Mouse (Mus musculus) liver, adult 2 months (tissue): ENCODE results near the gene Esyt2. TPM values are rescaled to one million over a fixed set of nuclear protein-coding genes. Genes with fewer than 3 reads are reported as not detected.

Experiments
- DNase-seq: peaks from one replicate; pipeline ENCODE4 v3.0.0-alpha.2; 2011; ENCODE audit warnings: low read depth, low spot score; ENCODE audit errors: extremely low read depth
- H3K27ac ChIP-seq: fragments of 200-500 bp; replicated peaks from 2 replicates; pipeline ENCODE4 v1.5.1; 2012; ENCODE audit warnings: low read depth, mild to moderate bottlenecking, control low read depth, inconsistent platforms, low read length; ENCODE audit not compliant: insufficient read depth
- H3K27me3 ChIP-seq: fragments of 200-500 bp; 2 replicates; pipeline ENCODE4 v1.6.1; 2012; ENCODE audit warnings: mild to moderate bottlenecking, moderate library complexity, low read length, inconsistent platforms; ENCODE audit not compliant: control insufficient read depth, insufficient read depth
- H3K36me3 ChIP-seq: fragments of 200-500 bp; 2 replicates; pipeline ENCODE4 v1.6.1; 2012; ENCODE audit warnings: low read length, inconsistent platforms; ENCODE audit not compliant: control insufficient read depth, insufficient read depth
- H3K4me1 ChIP-seq: fragments of 200-500 bp; 2 replicates; pipeline ENCODE4 v1.6.1; 2011; ENCODE audit warnings: low read length; ENCODE audit not compliant: control insufficient read depth, insufficient read depth
- H3K4me3 ChIP-seq: fragments of 200-500 bp; 2 replicates; pipeline ENCODE4 v1.5.1; 2011; ENCODE audit warnings: low read depth, mild to moderate bottlenecking, control low read depth, low read length, moderate library complexity; ENCODE audit not compliant: insufficient read depth
- H3K79me2 ChIP-seq: fragments of 200-500 bp; 2 replicates; pipeline ENCODE4 v1.6.1; 2012; ENCODE audit warnings: inconsistent platforms, mild to moderate bottlenecking, low read length, moderate library complexity; ENCODE audit not compliant: control insufficient read depth, insufficient read depth
- H3K9ac ChIP-seq: fragments of 200-500 bp; 2 replicates; pipeline ENCODE4 v1.6.1; 2012; ENCODE audit warnings: low read depth, mild to moderate bottlenecking, control low read depth, inconsistent platforms, low read length
- CTCF ChIP-seq: fragments of 200-500 bp; IDR thresholded peaks from 2 replicates; pipeline ENCODE4 v1.5.1; 2011; ENCODE audit warnings: low read depth, low read length, control low read depth
- POLR2A ChIP-seq: fragments of 200-500 bp; IDR thresholded peaks from 2 replicates; pipeline ENCODE4 v1.6.1; 2011; ENCODE audit warnings: low read length, control low read depth; ENCODE audit not compliant: insufficient read depth; ENCODE audit errors: extremely low read depth
- WGBS: fragments of 180-500 bp; shearing (Covaris S2); methylation state at CpG from one replicate; pipeline ENCODE4 v1.1.7; 2018; 5-methylcytosine and 5-hydroxymethylcytosine counted together
- polyA plus RNA-seq: library from polyadenylated mRNA; depleted of rRNA; stranded (reverse); fragments of >200 nt; gene quantifications from 2 replicates; pipeline ENCODE4 v1.2.3, GENCODE M21; 2012
- total RNA-seq: library from RNA; depleted of rRNA; stranded (reverse); fragments of >200 nt; gene quantifications from 2 replicates; pipeline ENCODE4 v1.2.3, GENCODE M21; 2014

Esyt2 gene
- total and polyA plus RNA-seq, 2 experiments = 2.4 to 27.7 TPM

DNA sequence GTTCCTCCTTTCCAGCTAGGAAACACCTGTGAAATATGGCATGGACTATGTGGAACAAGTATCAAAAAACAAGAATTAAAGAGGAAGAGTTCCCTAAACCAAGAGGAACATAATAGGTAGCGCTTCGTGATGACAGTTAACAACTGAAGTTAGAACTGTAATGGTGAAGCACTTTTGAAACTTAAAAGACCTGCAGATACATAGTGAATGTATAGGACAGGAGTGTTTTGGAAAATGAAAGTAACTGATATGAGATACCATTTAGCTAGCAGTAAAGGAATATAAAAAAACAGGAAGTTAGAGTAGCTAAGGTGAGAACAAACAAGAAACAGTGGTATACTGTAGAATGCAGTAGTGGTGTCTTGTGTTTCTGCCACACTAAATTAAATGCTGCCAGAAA is 1.9 kb downstream of the Esyt2 start:
- DNase-seq = no peak
- WGBS = 79% methylated on average over 2 of the region's 2 CpGs
- no peak overlapping the region for H3K4me3 ChIP-seq
- H3K4me1 ChIP-seq = no peaks in the 10 kb centered on the region; the same call in 1 of the 2 replicates
- peaks cover 15% of the 10 kb centered on the region; the same call in 1 of the 2 replicates for H3K79me2 ChIP-seq
- no peak overlapping the region for H3K9ac ChIP-seq
- no peak overlapping the region for H3K27ac ChIP-seq
- no peaks in the 10 kb centered on the region for H3K27me3 ChIP-seq
- no peaks in the 10 kb centered on the region for H3K36me3 ChIP-seq
- TF ChIP-seq POLR2A (no peak), CTCF (no peak)

- Histone ChIP-seq H3K4me3 (no peak overlapping the region), H3K4me1 (no peaks in the 10 kb centered on the region; the same call in 1 of the 2 replicates), H3K36me3 (no peaks in the 10 kb centered on the region), H3K27me3 (no peaks in the 10 kb centered on the region), H3K27ac (no peak overlapping the region), H3K79me2 (peaks cover 18% of the 10 kb centered on the region; the same call in 1 of the 2 replicates), H3K9ac (no peak overlapping the region)
- WGBS = 45% methylated on average over 2 of the region's 2 CpGs
- no peak for DNase-seq
- TF ChIP-seq POLR2A = no peak
- no peak for TF ChIP-seq CTCF
These were observed 2.5 kb downstream of the Esyt2 start for GRCm38 (mm10) chr12:116283511-116283910.

DNA sequence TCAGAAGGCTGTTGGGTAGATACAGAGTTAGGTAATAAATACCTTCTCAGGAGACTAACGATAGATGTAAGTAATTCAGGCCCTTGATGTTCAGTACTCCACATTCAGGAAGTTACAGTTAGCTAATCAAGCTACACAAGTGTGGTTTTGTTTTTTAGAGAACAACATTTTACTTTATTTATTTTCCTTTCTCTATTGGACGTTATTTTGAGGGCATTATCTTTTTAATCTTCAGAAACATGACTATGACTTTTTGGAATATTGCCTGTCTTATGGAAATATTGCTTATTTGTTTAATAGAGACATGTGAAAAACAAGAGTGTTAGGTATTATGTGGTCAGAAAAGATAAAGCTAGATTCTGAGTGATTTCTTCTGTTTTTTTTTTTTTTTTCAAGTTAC is 12.2 kb downstream of the Esyt2 start:
- TF ChIP-seq POLR2A (no peak), CTCF (no peak)
- 56% methylated on average over 2 of the region's 2 CpGs for WGBS
- no peaks in the 10 kb centered on the region; the same call in 1 of the 2 replicates for H3K4me1 ChIP-seq
- peaks cover 18% of the 10 kb centered on the region; the same call in 1 of the 2 replicates for H3K79me2 ChIP-seq
- no peak overlapping the region for H3K9ac ChIP-seq
- no peak overlapping the region for H3K27ac ChIP-seq
- no peak overlapping the region for H3K4me3 ChIP-seq
- H3K27me3 ChIP-seq = no peaks in the 10 kb centered on the region
- DNase-seq = no peak
- H3K36me3 ChIP-seq = no peaks in the 10 kb centered on the region

- no peak for DNase-seq
- Histone ChIP-seq H3K36me3 (no peaks in the 10 kb centered on the region), H3K79me2 (peaks cover 15% of the 10 kb centered on the region; the same call in 1 of the 2 replicates), H3K27me3 (no peaks in the 10 kb centered on the region), H3K4me1 (no peaks in the 10 kb centered on the region; the same call in 1 of the 2 replicates), H3K27ac (no peak overlapping the region), H3K9ac (no peak overlapping the region), H3K4me3 (no peak overlapping the region)
- TF ChIP-seq CTCF = no peak
- 73% methylated on average over 4 of the region's 4 CpGs for WGBS
These were observed 12.8 kb downstream of the Esyt2 start for GRCm38 (mm10) chr12:116293599-116294292.

DNA sequence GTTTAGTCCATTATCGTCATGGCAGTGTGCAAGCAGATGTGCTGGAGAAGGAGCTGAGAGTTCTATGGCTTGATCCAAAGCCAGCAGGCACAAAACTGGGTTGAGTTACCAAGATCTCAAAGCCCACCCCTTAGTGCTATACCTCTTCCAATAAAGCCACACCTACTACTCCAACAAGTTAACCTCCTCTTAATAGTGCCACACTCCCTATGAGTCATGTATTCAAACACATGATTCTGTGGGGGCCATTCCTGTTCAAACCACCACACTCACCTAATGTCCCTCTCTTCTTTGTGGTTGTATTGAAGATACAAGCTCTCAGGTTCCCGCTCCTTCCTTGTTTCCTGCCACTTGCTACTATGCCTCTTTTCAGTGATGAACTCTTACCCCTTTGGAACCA is 18.9 kb downstream of the Esyt2 start:
- Histone ChIP-seq H3K27me3 (no peaks in the 10 kb centered on the region), H3K4me1 (no peaks in the 10 kb centered on the region; the same call in 1 of the 2 replicates), H3K9ac (no peak overlapping the region), H3K79me2 (peaks cover 10% of the 10 kb centered on the region; the same call in 1 of the 2 replicates), H3K4me3 (no peak overlapping the region), H3K27ac (no peak overlapping the region), H3K36me3 (no peaks in the 10 kb centered on the region)
- DNase-seq = no peak
- 96% methylated on average over 2 of the region's 2 CpGs for WGBS
- TF ChIP-seq CTCF = no peak
- TF ChIP-seq POLR2A = no peak

DNA sequence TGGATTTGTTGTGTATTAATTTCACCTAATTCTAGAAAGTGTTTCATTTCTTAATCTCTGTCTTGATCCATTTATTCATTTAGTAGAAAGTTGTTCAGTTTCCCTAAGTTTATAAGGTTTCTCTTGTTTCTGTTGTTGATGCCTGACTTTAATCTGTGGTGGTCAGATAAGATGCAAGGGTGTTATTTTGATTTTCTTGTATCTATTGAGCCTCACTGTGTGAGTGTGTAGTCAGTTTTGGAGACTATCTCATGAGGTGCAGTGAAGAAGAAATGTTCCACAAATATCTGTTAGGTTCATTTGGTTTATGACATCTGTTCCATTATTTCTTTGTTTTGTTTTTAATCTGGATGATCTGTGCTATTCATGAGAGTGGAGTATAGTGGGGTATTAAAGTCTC is 21.2 kb downstream of the Esyt2 start:
- Histone ChIP-seq H3K27ac (no peak overlapping the region), H3K4me1 (0 out of 2 replicates have a peak, but pooled peaks cover 2% of the 10 kb centered on the region), H3K9ac (no peak overlapping the region), H3K4me3 (no peak overlapping the region), H3K27me3 (no peaks in the 10 kb centered on the region), H3K36me3 (no peaks in the 10 kb centered on the region), H3K79me2 (peaks cover 7% of the 10 kb centered on the region; the same call in 1 of the 2 replicates)
- TF ChIP-seq POLR2A (no peak), CTCF (no peak)
- no peak for DNase-seq
